Mouse (Mus musculus): ENCODE data around the gene Isl1. TPM values are rescaled to one million over a fixed set of nuclear protein-coding genes. Genes with fewer than 3 reads are reported as not detected.

The Isl1 gene
- total RNA-seq, 2 experiments from 2014 or later: 1.2 to 1.6 TPM

GRCm38 (mm10) chr13:116295401-116295800 lies 14.1 kb downstream of the Isl1 start:
- no peak for DNase-seq (ENCODE audit: low spot score in 2 of 2)

- no peak for DNase-seq (ENCODE audit: low spot score in 2 of 2)
These were observed 14.8 kb downstream of the Isl1 start for GRCm38 (mm10) chr13:116294734-116295133.

GRCm38 (mm10) chr13:116294151-116294461 lies 15.4 kb downstream of the Isl1 start:
- DNase-seq (ENCODE audit: low spot score in 2 of 2): no peak

GRCm38 (mm10) chr13:116293301-116294150 lies 16.0 kb downstream of the Isl1 start:
- no peak for DNase-seq (ENCODE audit: low spot score in 2 of 2)

GRCm38 (mm10) chr13:116289655-116290054 lies 19.8 kb downstream of the Isl1 start:
- no peak for DNase-seq (ENCODE audit: low spot score in 2 of 2)

- DNase-seq (ENCODE audit: low spot score in 2 of 2): no peak
These were observed 30.2 kb downstream of the Isl1 start for GRCm38 (mm10) chr13:116279207-116279772.

Data from gastrocnemius, postnatal 4 days (tissue).